Mouse (Mus musculus): ENCODE measurements at regions not wholly inside any gene's neighbourhood (a gene's known extent, or its start where the extent isn't known, plus 50 kb on each side); places are given as distances from the start of the nearest gene placed in this dataset.

- DNase-seq = no peak
These were observed 71.5 kb upstream of the Marcks start for GRCm38 (mm10) chr10:37210223-37210622.

- no peak for DNase-seq
These were observed 68.3 kb upstream of the Marcks start for GRCm38 (mm10) chr10:37206986-37207385.

- no peak for DNase-seq
These were observed 67.8 kb upstream of the Marcks start for GRCm38 (mm10) chr10:37206546-37206945.

GRCm38 (mm10) chr10:37203709-37204108, 65.0 kb upstream of the Marcks start:
- DNase-seq = no peak

GRCm38 (mm10) chr10:37194798-37195453, 56.2 kb upstream of the Marcks start:
- no peak for DNase-seq

- DNase-seq = no peak
These were observed 55.5 kb upstream of the Marcks start for GRCm38 (mm10) chr10:37194131-37194797.

GRCm38 (mm10) chr10:37192661-37193060, 53.9 kb upstream of the Marcks start:
- no peak for DNase-seq

- no peak for DNase-seq
These were observed 51.4 kb upstream of the Marcks start for GRCm38 (mm10) chr10:37190092-37190491.

Measured in right cerebral cortex, postnatal 4 days (tissue).